Mouse (Mus musculus): Measurements from ENCODE around the gene Osbpl5.

Gene Osbpl5

GRCm38 (mm10) chr7:143755357-143756124 lies 1.2 kb downstream of the Osbpl5 start:
- DNase-seq (ENCODE audit: low spot score), result no peak

DNA sequence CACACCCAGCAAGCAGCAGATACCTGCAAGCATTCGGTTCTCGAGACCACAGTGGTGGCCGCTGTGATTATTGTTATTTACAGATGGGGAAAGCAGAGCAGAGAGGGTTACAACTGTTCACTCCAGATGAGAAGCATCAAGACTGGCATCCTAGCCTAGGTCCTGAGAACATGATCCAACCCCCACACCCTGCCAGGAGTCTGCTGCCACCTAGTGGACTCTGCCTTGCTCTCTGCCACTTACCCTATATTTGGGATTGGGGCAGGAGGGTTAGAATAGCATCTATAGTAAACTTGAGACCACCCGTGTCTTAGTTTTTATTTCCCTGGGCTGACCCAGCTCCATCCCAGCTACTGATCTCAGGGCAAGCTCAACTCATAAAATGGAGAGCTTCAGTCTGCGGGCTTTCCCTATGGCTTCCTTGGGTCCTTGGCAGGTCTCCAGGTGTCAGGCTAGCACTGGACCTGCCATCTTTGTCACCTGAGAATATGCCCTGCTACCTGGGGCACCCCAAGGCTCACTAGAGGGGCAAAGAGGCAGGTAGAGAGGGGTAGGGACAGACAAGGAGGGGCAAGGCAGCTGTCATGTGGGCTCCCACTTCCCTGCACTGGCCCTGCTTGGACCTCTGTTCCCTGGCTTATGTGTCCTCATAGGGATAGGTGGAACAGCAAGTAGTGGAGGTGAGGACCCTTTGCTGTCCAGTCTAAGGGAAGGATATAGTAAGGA lies 2.6 kb downstream of the Osbpl5 start:
- peak; percentile 78 for DNase-seq (ENCODE audit: low spot score)

DNA sequence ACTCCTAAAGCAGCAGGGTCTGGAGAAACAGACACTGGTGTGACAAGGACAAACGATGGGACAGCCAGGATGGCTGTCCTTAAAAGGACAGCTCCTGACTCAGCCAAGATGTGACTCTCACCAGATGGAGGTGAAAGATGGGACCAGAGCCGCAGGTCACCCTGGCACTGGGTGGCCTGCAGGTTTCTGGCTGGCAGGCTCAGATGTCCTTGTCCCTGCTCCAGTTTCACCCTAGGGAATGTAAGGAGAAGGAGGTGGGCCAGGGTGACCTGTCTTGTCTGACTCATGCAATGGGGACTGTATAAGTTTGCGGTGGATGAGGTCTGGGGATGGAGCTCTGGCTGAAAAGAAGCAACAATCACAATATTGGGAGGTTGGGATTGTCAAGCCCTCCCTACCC lies 4.2 kb downstream of the Osbpl5 start:
- no peak for DNase-seq (ENCODE audit: low spot score)

GRCm38 (mm10) chr7:143752056-143752455 lies 4.7 kb downstream of the Osbpl5 start:
- no peak for DNase-seq (ENCODE audit: low spot score)

GRCm38 (mm10) chr7:143751380-143751779 lies 5.4 kb downstream of the Osbpl5 start:
- no peak for DNase-seq (ENCODE audit: low spot score)

DNA sequence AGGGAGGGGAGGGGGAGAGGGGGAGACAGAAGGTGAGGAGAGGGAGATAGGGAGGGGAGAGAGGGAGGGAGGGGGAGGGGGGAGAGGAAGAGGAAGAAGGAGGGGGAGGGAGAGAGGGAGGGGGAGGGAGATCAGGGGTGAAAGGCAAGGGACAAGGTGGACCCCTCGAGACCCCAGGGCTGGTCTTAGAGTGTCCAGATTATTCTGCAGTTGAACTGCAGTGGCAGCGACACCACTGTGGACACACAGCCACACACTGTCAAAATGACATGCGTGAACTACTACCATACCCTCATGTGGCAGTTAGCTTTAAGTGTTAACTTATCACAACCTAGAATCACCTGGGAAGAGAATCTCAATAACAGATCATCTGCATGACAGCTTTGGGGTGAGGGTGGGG lies 7.7 kb downstream of the Osbpl5 start:
- no peak for DNase-seq (ENCODE audit: low spot score)

DNA sequence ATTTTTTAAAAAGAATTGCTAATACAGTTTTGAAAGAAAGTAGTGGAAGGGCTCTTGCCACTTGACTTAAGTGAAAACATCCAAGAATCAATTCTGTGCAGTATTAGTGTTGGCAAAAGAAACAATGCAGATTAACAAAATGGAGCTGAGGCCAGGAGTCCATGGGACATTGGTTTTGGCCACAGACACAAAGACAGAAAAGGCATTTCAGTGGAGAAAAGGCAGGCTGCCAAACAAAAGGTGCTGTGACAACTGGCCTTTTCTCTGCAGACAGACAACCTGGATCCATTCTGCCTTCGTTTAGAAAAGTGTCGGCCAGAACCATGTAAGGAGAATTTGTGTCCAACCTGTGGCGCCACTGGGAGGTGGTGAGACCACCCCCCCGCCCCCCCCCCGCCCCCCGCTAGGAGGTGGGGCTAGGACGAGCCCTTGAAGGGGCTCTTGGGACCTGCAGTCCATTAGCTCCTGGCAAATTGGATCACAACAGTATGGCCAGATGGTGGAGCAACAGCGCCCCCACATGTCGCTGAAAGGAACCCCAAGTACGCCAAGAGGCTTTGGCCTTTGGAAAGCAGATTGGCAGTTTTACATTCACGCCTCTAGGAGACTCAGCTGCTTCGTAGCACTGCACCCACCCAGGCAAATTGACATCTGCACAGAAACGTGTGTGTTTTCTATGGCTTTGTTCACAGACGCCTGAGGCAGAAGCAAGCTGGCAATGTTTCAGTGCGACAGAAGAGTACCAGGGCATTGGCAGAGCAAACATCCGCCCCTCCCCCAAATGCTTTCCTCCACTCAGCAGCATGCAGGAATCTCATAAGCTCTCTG lies 8.5 kb downstream of the Osbpl5 start:
- DNase-seq (ENCODE audit: low spot score), result peak; percentile 95

GRCm38 (mm10) chr7:143740653-143741052 lies 16.1 kb downstream of the Osbpl5 start:
- no peak for DNase-seq (ENCODE audit: low spot score)

GRCm38 (mm10) chr7:143739511-143740461 lies 17.0 kb downstream of the Osbpl5 start:
- DNase-seq (ENCODE audit: low spot score), result peak; percentile 91

- no peak for DNase-seq (ENCODE audit: low spot score)
Measured at GRCm38 (mm10) chr7:143738601-143739006, 18.2 kb downstream of the Osbpl5 start.

DNA sequence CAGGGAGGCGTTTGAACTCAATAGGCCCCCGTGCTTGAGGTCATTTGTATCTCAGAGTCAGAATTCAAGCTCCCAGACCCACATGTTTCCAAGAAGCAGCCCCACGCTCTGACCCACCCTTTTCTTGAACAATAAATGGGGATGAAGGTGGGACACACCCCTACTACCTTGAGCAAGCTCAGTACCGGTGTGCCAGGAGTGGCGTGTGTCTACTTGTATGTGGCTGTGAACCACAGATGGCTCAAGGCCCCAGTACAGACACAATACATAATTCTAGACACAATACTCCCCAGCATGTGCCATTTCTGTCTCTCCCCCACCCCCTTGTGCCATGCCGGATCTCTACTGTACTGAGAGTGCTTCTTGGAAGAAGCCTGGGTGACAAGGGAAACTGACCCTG lies 18.6 kb downstream of the Osbpl5 start:
- DNase-seq (ENCODE audit: low spot score), result no peak

GRCm38 (mm10) chr7:143733746-143734145 lies 23.0 kb downstream of the Osbpl5 start:
- no peak for DNase-seq (ENCODE audit: low spot score)

- no peak for DNase-seq (ENCODE audit: low spot score)
Measured at GRCm38 (mm10) chr7:143729886-143730285, 26.9 kb downstream of the Osbpl5 start.

- no peak for DNase-seq (ENCODE audit: low spot score)
Measured at GRCm38 (mm10) chr7:143726396-143726795, 30.4 kb downstream of the Osbpl5 start.

DNA sequence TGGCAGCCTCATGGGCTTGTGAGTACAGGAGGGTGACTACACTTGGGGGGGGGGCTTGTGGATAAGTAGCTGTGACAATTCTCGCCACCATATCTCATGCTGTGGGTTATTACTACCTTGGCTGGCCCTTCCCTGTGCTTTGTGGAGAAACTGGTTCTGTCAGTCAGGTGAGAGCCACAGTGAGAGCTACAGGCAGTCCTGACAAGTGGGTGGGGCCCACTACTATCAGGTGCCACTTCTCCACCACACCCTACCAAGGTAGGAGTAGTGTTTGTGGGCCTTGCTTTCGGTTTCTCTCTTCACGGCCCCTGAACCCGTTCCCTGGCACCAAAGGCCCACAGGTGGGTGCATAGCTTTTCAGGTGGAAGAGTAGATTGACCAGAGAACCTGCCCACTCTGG lies 32.9 kb downstream of the Osbpl5 start:
- no peak for DNase-seq (ENCODE audit: low spot score)

DNA sequence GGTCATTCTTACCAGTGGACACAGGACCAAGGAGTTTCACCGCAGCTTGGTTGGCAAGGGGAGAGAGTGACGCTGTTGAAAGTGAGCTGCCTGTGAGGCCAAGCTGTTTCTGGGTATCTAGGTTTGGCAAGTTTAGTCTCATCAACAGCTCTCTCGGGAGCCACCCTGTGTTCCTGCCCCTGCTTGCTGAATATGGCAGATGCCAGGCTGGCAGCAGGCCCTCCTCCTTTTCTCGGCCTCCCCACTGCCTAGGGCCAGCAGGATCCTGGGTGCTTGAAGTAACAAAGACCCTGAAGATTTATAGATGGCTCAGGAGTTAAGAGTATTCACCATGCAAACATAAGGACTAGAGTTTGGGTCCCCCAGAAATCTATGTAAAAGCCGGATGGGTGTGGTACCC lies 34.1 kb downstream of the Osbpl5 start:
- DNase-seq (ENCODE audit: low spot score), result no peak

GRCm38 (mm10) chr7:143717811-143718210 lies 39.0 kb downstream of the Osbpl5 start:
- DNase-seq (ENCODE audit: low spot score), result no peak

DNA sequence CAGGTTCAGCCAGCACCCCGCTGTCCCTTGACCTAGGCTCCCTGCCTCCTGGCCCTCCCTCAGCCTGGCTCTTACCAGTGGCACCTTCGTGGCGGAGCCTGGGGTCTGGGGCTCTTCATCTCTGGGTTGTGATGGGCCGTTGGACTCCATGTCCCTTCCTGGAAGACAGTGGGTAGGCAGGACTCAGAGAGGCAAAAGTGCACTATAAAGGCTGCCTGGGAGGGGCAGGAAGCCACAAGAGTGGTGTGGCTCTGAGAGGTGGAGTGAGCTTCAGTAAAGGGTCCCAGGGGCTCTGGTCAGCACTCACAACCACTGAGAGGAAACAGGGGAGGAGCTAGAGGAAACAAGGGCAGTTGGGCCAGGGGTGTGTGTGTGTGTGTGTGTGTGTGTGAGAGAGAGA lies 43.4 kb downstream of the Osbpl5 start:
- DNase-seq (ENCODE audit: low spot score), result no peak

DNA sequence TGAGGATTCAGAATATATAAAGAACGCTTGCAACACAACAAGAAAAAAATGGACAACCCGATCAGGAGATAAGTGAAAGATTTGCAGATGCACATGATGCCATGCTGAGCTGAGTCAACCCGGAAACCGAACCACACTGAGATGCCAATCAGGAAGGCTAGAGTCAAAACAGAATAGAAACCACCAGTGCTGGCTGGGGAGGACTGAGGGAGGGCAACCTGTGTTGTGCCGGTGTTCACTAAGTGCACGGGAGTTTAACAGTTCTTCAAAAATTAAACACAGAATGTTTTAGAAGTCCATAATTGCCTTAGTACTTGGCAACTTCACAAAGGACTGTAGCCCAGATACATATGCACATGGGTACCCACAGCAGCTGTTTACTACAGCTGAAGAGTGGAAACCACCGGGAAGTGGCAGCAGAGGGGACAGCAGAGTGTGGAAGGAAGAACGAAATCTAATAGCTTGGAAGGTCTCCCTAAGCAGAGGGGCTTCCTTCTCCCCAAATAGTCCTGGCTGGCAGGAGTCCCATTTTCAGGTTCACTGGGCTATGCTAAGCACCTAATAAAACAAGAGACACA lies 43.9 kb downstream of the Osbpl5 start:
- DNase-seq (ENCODE audit: low spot score), result no peak

GRCm38 (mm10) chr7:143712023-143712422 lies 44.8 kb downstream of the Osbpl5 start:
- DNase-seq (ENCODE audit: low spot score), result no peak

DNA sequence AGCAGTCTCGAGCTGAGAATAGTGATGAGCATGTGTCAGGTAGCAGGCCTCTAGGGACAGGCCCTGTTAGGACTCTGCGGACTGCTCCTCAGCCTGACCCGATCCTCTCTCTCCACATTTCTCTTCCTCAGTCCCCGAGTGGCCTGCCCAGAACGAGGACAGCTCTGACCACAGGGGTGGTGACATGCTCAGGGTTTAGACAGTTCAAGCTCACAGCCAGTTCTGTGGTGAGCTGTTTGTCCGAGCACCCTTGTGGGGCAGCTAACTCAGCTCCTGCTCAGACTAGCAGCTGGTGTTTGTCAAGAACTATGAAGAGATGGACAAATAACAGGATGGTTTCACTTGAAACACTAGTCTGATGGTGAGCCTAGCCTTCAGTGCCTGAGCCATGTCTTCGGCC lies 45.4 kb downstream of the Osbpl5 start:
- no peak for DNase-seq (ENCODE audit: low spot score)

Measured in embryo, embryonic 10 days (tissue).